Mouse (Mus musculus) common myeloid progenitor, adult 5-6 weeks (primary cell): ENCODE results near the gene Card11. TPM values are rescaled to one million over a fixed set of nuclear protein-coding genes. Genes with fewer than 3 reads are reported as not detected.

Experiments
- ATAC-seq: replicated peaks from 2 replicates; pipeline ENCODE4 v1.8.0; 2016; ENCODE audit warnings: low read depth, mild to moderate bottlenecking, moderate TSS enrichment, inconsistent platforms; ENCODE audit not compliant: poor library complexity, severe bottlenecking
- total RNA-seq: library from RNA; stranded (forward); fragments of 200-1000, 187-1606 nt; gene quantifications from 2 replicates; pipeline ENCODE4 v1.2.3, GENCODE M21; 2017

Gene Card11
- total RNA-seq, 1 experiment from 2014 or later = 1.4 TPM

- ATAC-seq = no peak
Measured at GRCm38 (mm10) chr5:140997767-140998166, 2.6 kb downstream of the Card11 start.

- peak; percentile 76 for ATAC-seq
Measured at GRCm38 (mm10) chr5:140992093-140993070, 8.0 kb downstream of the Card11 start.

GRCm38 (mm10) chr5:140985311-140986050 lies 14.9 kb downstream of the Card11 start:
- no peak for ATAC-seq

GRCm38 (mm10) chr5:140981370-140981805 lies 19.0 kb downstream of the Card11 start:
- ATAC-seq = 0 out of 2 replicates have a peak, but pooled peaks have one; percentile 25

- no peak for ATAC-seq
Measured at GRCm38 (mm10) chr5:140980783-140981182, 19.6 kb downstream of the Card11 start.

GRCm38 (mm10) chr5:140980051-140980450 lies 20.3 kb downstream of the Card11 start:
- peak; percentile 50; the same call in 1 of the 2 replicates for ATAC-seq

GRCm38 (mm10) chr5:140962945-140963344 lies 37.4 kb downstream of the Card11 start:
- ATAC-seq = peak; percentile 70

GRCm38 (mm10) chr5:140960732-140961131 lies 39.6 kb downstream of the Card11 start:
- ATAC-seq = no peak

- ATAC-seq = no peak
Measured at GRCm38 (mm10) chr5:140959160-140959559, 41.2 kb downstream of the Card11 start.

- no peak for ATAC-seq
Measured at GRCm38 (mm10) chr5:140957106-140957505, 43.3 kb downstream of the Card11 start.

GRCm38 (mm10) chr5:140955666-140956065 lies 44.7 kb downstream of the Card11 start:
- no peak for ATAC-seq

- ATAC-seq = no peak
Measured at GRCm38 (mm10) chr5:140951801-140952200, 48.6 kb downstream of the Card11 start.

GRCm38 (mm10) chr5:140948009-140948408 lies 52.4 kb downstream of the Card11 start:
- peak; percentile 94 for ATAC-seq

GRCm38 (mm10) chr5:140946034-140946433 lies 54.3 kb downstream of the Card11 start:
- no peak for ATAC-seq

- ATAC-seq = peak; percentile 45
Measured at GRCm38 (mm10) chr5:140944382-140945125, 55.8 kb downstream of the Card11 start.

- no peak for ATAC-seq
Measured at GRCm38 (mm10) chr5:140940923-140941491, 59.4 kb downstream of the Card11 start.

- no peak for ATAC-seq
Measured at GRCm38 (mm10) chr5:140940257-140940922, 60.0 kb downstream of the Card11 start.

- no peak for ATAC-seq
Measured at GRCm38 (mm10) chr5:140936816-140937215, 63.6 kb downstream of the Card11 start.

GRCm38 (mm10) chr5:140935848-140936247 lies 64.5 kb downstream of the Card11 start:
- ATAC-seq = no peak
